16 mouse cellular contexts compared by ENCODE assay signal in genomic region chr4:43260096-43260495, GRCm38 (mm10). TPM values are rescaled to one million over a fixed set of nuclear protein-coding genes. Genes with fewer than 3 reads are reported as not detected.
DNase-seq lines count a peak whose midpoint lies in the region; ATAC-seq lines count a peak whose summit lies in the region.
"Had no signal": no experiment of that assay in that cellular context is flagged by ENCODE, and none has a peak within 500 bp of the region (broad histone marks: within the 10 kb centered on the region; RNA-seq: fewer than 3 reads in every experiment).

No protein-coding gene starts in this region.

- 52% methylated on average over 5 of the region's 5 CpGs for WGBS in embryonic facial prominence, embryonic 14.5 days

- H3K27me3 ChIP-seq in embryonic facial prominence, embryonic 14.5 days (replicated peaks; ENCODE audit: control insufficient read depth, insufficient read depth, low read length), result no peaks in the 10 kb centered on the region
- H3K27me3 ChIP-seq: intestine, embryonic 15.5 days; limb, embryonic 12.5 days; lung, embryonic 15.5 days; neural tube, embryonic 13.5 days had no signal

- no peaks in the 10 kb centered on the region for H3K36me3 ChIP-seq in embryonic facial prominence, embryonic 14.5 days (ENCODE audit: control insufficient read depth, insufficient read depth, low read length)
- H3K36me3 ChIP-seq: intestine, embryonic 15.5 days; limb, embryonic 12.5 days; lung, embryonic 15.5 days had no signal

- H3K9ac ChIP-seq in embryonic facial prominence, embryonic 14.5 days (ENCODE audit: low read depth, low read length), result no peak overlapping the region
- H3K9ac ChIP-seq: intestine, embryonic 15.5 days; limb, embryonic 12.5 days; lung, embryonic 15.5 days; neural tube, embryonic 13.5 days had no signal

- H3K9me3 ChIP-seq in embryonic facial prominence, embryonic 14.5 days (ENCODE audit: control insufficient read depth, low read length), result no peaks in the 10 kb centered on the region
- H3K9me3 ChIP-seq: forebrain, embryonic 10.5 days; hindbrain, embryonic 10.5 days; intestine, embryonic 15.5 days; limb, embryonic 12.5 days; lung, embryonic 15.5 days; neural tube, embryonic 13.5 days had no signal

- ATAC-seq in embryonic facial prominence, embryonic 14.5 days (ENCODE audit: low read depth), result no peak
- ATAC-seq in CD4-positive, CD25-positive, alpha-beta regulatory T cell, adult 4 months, result no peak
- ATAC-seq: midbrain, embryonic 16.5 days had no signal

- H3K4me1 ChIP-seq in embryonic facial prominence, embryonic 14.5 days (ENCODE audit: control insufficient read depth, insufficient read depth, low read length), result peaks cover 5% of the 10 kb centered on the region
- H3K4me1 ChIP-seq: intestine, embryonic 15.5 days; neural tube, embryonic 13.5 days had no signal

- DNase-seq in gastrocnemius, postnatal 10 days, result peak; percentile 13
- DNase-seq in gastrocnemius, postnatal 25 days, result no peak
- peak; percentile 34 for DNase-seq in right cerebral cortex, postnatal 14 days
- no peak for DNase-seq in right cerebral cortex, adult 2 months (ENCODE audit: low spot score in 2 of 2)
- DNase-seq in embryonic facial prominence, embryonic 14.5 days (ENCODE audit: low spot score), result peak; percentile 21
- peak; percentile 7 for DNase-seq in lung, postnatal 25 days (ENCODE audit: low spot score)
- no peak for DNase-seq in neural tube, embryonic 10.5 days (ENCODE audit: extremely low spot score, low spot score)
- DNase-seq: cerebellum, adult 2 months had no signal

- no peak overlapping the region for H3K27ac ChIP-seq in embryonic facial prominence, embryonic 14.5 days (replicated peaks; ENCODE audit: low read depth, low read length)
- H3K27ac ChIP-seq: forebrain, embryonic 10.5 days; hindbrain, embryonic 10.5 days; intestine, embryonic 15.5 days; lung, embryonic 15.5 days; neural tube, embryonic 13.5 days had no signal

- no peak overlapping the region for H3K4me3 ChIP-seq in embryonic facial prominence, embryonic 14.5 days (ENCODE audit: low read depth, low read length)
- H3K4me3 ChIP-seq: forebrain, embryonic 10.5 days; hindbrain, embryonic 10.5 days; intestine, embryonic 15.5 days; limb, embryonic 12.5 days; lung, embryonic 15.5 days; neural tube, embryonic 13.5 days had no signal

- H3K4me2 ChIP-seq in embryonic facial prominence, embryonic 14.5 days (ENCODE audit: low read depth, low read length), result no peak overlapping the region
- H3K4me2 ChIP-seq: intestine, embryonic 15.5 days; limb, embryonic 12.5 days; lung, embryonic 15.5 days; neural tube, embryonic 13.5 days had no signal

RNA-seq across cellular contexts. Expression of gene Atp8b5, which starts 6.9 kb away (rescaled TPM):
- total RNA-seq in gastrocnemius, postnatal 10 days (2021), result under 1 TPM; 0.05 to 0.11 TPM
- not detected for total RNA-seq in gastrocnemius, postnatal 25 days (2021)
- polyA plus RNA-seq in embryonic facial prominence, embryonic 14.5 days (2014; fragmentation: Nextera tagmentation; extraction: Ambion mirVana), result 0.14 and 0.36 TPM in 2 replicates
- not detected for polyA plus RNA-seq in CD4-positive, CD25-positive, alpha-beta regulatory T cell, adult 4 months (2017; shearing (Covaris generic))

Comparison
In these comparisons a context has a peak if more than half of its experiments do, and no peak if none do; other contexts are left out.
1. DNase-seq: peak in gastrocnemius, postnatal 10 days (single experiment), right cerebral cortex, postnatal 14 days (single experiment), embryonic facial prominence, embryonic 14.5 days (single experiment) and lung, postnatal 25 days (single experiment); none in gastrocnemius, postnatal 25 days (single experiment), right cerebral cortex, adult 2 months (0 of 2) and neural tube, embryonic 10.5 days (single experiment).